Mouse (Mus musculus) mature B cell (primary cell): ENCODE measurements around the gene H2afy.
"Not testable (repeated sequence)": the region's sequence is repeated elsewhere in the genome, so short reads cannot be mapped to it uniquely, and the experiment has no call there.

Experiments used
- in situ Hi-C: fragments of 300-500 bp; cut with MboI; formaldehyde crosslinking; loops from 2 replicates; pipeline ENCODE4 v1.14.3; 2019

Gene H2afy

DNA sequence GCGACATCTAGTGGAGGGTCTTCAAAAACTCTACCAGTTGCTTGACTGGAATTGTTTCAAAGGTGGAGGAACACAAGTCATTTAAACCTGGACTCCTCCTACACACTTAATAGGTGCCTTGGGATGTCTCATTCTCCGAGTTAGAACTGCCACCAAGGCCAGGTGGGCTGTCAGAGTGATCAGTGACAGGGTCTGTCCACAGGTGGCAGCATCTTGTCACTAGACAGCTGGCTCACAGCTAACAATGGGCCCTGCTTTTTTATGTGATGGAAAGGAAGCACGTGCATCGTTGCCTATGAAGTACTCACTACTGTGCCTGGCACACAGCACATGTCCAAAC is 63.9 kb downstream of the H2afy start:
- in situ Hi-C loops: no loop called here

DNA sequence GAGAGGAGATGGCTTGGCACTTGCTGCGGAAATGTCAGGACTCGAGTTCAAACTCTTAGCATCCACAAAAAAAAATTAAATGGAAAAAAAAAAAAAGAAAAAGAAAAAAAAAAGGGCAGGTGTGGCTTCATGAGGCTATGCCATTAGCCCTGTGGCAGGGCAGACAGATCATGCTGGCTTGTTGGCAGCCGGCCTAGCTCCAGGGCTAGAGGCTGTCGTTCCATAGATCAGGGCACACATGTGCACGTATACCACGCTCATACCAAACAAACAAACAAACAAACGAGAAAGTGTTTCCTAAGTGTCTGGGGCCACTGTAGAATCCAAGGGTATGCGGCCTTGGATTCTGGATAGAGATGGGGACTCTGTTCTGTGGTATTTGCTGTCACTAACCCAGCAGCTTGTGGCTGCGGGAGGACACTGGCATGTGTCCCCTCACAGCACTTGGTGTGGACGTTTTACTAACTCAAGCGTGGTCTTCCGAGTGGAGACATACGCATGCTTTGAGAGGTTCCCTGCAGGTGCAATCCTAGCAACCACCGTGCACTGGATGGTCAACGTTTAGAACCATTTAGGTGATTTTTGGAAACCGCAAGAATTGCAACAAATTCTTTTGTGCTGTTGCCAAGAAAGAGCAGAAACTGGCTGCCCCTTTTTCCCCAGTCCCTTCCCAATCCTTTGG is 64.4 kb downstream of the H2afy start:
- in situ Hi-C loops: no loop called here

DNA sequence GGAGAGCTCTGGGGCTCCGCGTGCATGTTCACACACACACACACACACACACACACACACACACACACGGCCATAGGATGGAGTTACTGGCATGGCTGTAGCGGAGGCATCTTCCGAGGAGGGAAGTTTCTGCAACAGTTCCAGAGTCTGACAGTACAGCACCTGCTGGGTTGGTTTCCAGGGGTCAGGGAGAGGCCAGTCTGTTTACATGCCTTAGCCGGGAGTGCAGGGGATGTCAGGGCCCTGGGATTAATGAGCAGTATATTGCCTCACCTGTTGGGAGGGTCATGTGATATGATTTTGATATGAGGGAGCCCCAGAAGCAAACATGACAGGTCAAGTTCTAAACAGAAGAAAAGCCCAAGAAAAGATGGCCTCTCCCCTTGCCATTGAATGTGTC is 66.5 kb downstream of the H2afy start:
- in situ Hi-C loops: no loop called here

DNA sequence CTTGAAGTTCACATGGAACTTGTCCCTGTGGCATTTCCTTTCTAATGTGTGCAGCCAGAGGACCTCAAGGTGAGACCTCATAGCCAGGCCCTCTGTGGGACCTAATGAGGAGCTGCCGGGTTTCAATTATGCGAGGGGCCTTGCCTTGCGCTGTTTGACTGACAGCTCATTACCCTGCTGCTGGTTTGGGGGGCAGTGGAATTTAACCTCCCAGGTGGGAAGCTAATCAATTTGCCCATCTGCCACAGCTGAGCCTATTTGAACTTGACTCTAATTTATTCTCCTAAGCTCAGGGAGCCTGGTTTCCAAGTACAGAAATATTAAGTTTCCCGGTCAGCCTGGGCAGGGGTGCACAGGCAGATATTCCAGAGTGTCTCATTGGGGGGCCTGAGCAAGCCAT is 67.6 kb downstream of the H2afy start:
- in situ Hi-C loops: no loop called here

DNA sequence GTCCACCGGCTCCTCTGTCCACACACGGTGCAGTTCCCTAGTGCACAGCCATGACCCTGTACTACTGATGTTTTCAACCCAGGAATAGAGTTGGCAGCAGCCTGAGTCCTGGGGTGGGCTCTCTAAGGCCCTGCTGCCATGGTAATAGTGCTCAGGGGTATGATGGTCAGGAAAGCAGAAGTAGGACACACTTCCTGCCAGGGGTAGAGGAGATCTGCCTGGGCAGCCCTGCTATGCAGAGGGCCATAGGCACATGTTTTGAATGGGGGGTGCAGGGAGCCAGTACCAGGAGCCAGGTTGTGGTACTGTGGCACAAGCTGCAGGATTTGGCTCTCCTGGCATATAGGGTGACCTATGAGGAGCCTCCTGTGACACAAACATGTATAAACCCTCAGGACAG is 69.3 kb downstream of the H2afy start:
- in situ Hi-C loops: no loop called here

GRCm38 (mm10) chr13:56066152-56066551 is 70.0 kb downstream of the H2afy start:
- in situ Hi-C loops: no loop called here

- in situ Hi-C loops: no loop called here
Measured at GRCm38 (mm10) chr13:56057761-56058160, 78.4 kb downstream of the H2afy start.

GRCm38 (mm10) chr13:56055720-56056119 is 80.4 kb downstream of the H2afy start:
- in situ Hi-C loops: no loop called here

GRCm38 (mm10) chr13:56054089-56054488 is 82.1 kb downstream of the H2afy start:
- in situ Hi-C loops: no loop called here

GRCm38 (mm10) chr13:56052781-56053180 is 83.4 kb downstream of the H2afy start:
- in situ Hi-C loops: no loop called here

DNA sequence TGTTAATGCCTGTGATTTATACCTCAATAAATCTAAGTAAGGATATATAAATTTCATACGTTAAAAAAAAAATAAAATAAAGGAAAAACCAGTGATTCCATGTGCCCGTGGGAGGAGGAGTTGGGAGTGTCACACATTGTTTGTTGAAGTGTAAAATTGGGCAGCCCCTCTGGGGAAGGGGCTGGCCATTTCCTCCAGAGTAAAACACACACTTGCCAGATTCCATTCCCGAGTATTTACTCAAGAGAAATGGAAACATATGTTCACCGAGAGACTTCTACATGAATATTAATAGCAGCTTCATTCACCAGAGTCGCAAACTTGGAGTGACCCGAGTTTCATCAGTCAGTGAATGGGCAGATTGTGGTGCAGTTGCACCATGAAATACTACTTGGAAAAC is 85.9 kb downstream of the H2afy start:
- in situ Hi-C loops: no loop called here

DNA sequence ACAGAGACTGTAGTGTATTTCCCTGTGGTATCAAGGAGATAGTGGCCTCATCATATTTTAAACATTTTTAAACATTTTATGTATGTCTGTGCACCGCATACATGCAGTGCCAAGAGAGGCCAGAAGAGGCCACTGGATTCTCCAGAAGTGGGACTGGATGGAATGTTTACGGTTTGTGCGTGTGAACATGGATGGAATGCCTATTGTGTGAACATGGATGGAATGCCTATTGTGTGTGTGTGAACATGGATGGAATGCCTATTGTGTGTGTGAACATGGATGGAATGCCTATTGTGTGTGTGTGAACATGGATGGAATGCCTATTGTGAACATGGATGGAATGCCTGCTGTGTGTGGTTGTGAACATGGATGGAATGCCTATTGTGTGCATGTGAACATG is 93.9 kb downstream of the H2afy start:
- in situ Hi-C loops: no loop called here

DNA sequence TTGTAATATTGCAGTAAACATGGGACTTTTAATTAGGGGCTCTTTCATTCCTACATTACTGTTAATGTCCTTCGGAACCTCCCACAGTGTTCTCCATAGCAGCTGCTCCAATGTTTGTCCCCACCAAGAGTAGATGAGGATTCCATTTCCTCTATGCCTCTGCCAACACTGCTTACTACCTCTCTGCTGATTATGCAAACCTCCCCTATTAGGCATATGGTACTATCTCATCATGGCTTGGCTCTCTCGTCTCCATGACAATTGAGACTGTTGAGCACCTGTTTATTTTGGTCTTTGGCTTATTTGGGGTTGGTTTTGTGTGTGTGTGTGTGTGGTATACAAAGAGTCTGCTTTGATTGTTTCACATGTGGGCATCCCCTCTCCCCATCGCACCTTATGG is 95.5 kb downstream of the H2afy start:
- in situ Hi-C loops: no loop called here

GRCm38 (mm10) chr13:56039610-56040371 is 96.4 kb downstream of the H2afy start:
- in situ Hi-C loops: no loop called here

DNA sequence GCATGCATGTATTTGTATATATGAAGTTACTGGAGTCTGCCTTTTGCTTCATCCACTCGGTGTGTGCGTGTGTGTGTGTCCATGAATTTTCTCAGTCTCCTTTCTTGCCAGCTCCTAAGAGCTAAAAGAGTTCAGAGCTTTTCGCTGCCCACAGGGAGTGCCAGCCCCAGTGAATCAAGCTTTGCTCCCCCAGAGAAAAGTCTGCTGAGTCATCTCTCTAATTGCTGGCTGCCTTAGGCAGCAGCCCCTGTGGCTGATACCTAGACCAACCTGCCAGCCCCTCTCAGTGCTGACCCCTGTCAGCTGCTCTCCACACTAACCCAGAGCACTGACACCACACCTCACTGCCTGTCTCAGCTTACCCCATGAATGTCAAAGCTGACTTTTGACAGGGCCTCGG is 107.2 kb downstream of the H2afy start:
- in situ Hi-C loops: no loop called here

GRCm38 (mm10) chr13:56027996-56028395 is 108.2 kb downstream of the H2afy start:
- in situ Hi-C loops: not testable (repeated sequence)

- in situ Hi-C loops: no loop called here
Measured at GRCm38 (mm10) chr13:56026623-56027022, 109.5 kb downstream of the H2afy start.

DNA sequence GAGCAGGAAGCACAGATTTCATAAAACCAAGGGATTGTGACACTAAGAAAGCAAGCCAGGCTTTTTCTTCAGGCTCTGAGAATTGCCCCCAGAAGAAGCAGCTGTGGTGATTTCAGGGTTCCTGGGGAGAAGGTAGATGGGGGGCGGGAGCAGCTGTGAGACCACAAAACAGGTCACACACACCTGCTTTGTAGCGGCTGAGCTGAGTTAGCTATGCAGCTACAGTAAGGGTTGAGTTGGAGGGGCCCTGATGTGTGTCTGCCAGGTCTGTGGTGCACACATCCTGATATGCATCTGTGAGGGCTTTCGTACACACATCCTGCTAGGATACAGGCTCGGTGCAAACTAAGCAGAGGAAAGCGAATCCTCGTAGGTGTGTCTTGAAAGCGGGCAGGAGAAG is 110.1 kb downstream of the H2afy start:
- in situ Hi-C loops: no loop called here

- in situ Hi-C loops: no loop called here
Measured at GRCm38 (mm10) chr13:56025027-56025410, 111.1 kb downstream of the H2afy start.

- in situ Hi-C loops: no loop called here
Measured at GRCm38 (mm10) chr13:56024410-56025026, 111.6 kb downstream of the H2afy start.
